Mouse (Mus musculus) retina, postnatal 7 days (tissue): ENCODE data around the gene Pgf.

Experiments
- DNase-seq: peaks from one replicate; pipeline ENCODE4 v3.0.0-alpha.2; 2012; ENCODE audit warnings: low read depth, low spot score

Pgf gene

DNA sequence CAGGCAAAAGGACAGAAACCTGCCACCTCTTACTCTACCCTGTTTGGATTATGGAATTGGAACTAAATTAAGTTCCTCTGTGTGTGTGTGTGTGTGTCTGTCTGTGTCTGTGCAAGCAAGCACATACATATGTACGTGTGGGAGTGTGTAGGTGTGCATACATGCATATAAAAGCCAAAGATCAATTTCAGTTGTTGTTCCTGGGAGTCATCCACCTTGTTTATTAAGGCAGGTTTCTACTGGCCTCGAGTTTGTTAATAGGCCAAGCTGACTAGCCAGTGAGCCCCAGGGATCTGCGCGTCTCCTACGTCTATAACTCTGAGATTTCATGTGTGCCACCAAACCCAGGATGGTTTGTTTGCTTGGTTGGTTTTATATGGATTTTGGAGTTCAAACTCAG lies 52.8 kb downstream of the Pgf start:
- DNase-seq, result no peak

- DNase-seq, result no peak
Observed at GRCm38 (mm10) chr12:85123645-85124044, 53.9 kb downstream of the Pgf start.

- no peak for DNase-seq
Observed at GRCm38 (mm10) chr12:85123108-85123530, 54.5 kb downstream of the Pgf start.

GRCm38 (mm10) chr12:85121806-85122459 lies 55.7 kb downstream of the Pgf start:
- no peak for DNase-seq
